Mouse (Mus musculus): ENCODE data around the gene Rrh.

GRCm38 (mm10) chr3:129845868-129846267, 23.5 kb upstream of the Rrh start:
- TF ChIP-seq CTCF (IDR thresholded peaks at IDR 0.05; ENCODE audit: low read depth) (no peak), EP300 (IDR thresholded peaks at IDR 0.05; ENCODE audit: low read depth) (no peak)

Measured in heart, postnatal 0 days (tissue).